Mouse (Mus musculus) liver, embryonic 12.5 days (tissue): Measurements from ENCODE around the gene Spata7. TPM values are rescaled to one million over a fixed set of nuclear protein-coding genes. Genes with fewer than 3 reads are reported as not detected.
"Not testable (repeated sequence)": the region's sequence is repeated elsewhere in the genome, so short reads cannot be mapped to it uniquely, and the experiment has no call there.

Experiments used
- ATAC-seq: fragments of 200-750 bp; cut with Nextera tagmentation; 2 replicates; pipeline ENCODE4 v1.8.0; 2017; ENCODE audit warnings: moderate number of reproducible peaks, mild to moderate bottlenecking, moderate library complexity
- H3K27ac ChIP-seq: fragments of 300-500 bp; sonication (generic); 2 replicates; pipeline ENCODE4 v1.5.1; 2016; ENCODE audit warnings: mild to moderate bottlenecking
- H3K27me3 ChIP-seq: fragments of 300-500 bp; sonication (generic); replicated peaks from 2 replicates; pipeline ENCODE4 v1.6.1; 2016; ENCODE audit warnings: mild to moderate bottlenecking, moderate library complexity
- H3K36me3 ChIP-seq: fragments of 300-500 bp; sonication (generic); 2 replicates; pipeline ENCODE4 v1.6.1; 2016; ENCODE audit warnings: mild to moderate bottlenecking, moderate library complexity
- H3K4me1 ChIP-seq: fragments of 300-500 bp; sonication (generic); 2 replicates; pipeline ENCODE4 v1.6.1; 2016
- H3K4me2 ChIP-seq: fragments of 300-500 bp; sonication (generic); 2 replicates; pipeline ENCODE4 v1.6.1; 2016; ENCODE audit warnings: mild to moderate bottlenecking, moderate library complexity
- H3K4me3 ChIP-seq: fragments of 300-500 bp; sonication (generic); 2 replicates; pipeline ENCODE4 v1.5.1; 2016; ENCODE audit warnings: mild to moderate bottlenecking, moderate library complexity
- H3K9ac ChIP-seq: fragments of 300-500 bp; sonication (generic); 2 replicates; pipeline ENCODE4 v1.6.1; 2016; ENCODE audit warnings: mild to moderate bottlenecking, moderate library complexity
- H3K9me3 ChIP-seq: fragments of 300-500 bp; sonication (generic); replicated peaks from 2 replicates; pipeline ENCODE4 v1.6.1; 2016; ENCODE audit warnings: mild to moderate bottlenecking, moderate library complexity
- WGBS: fragments of 180-500 bp; shearing (Covaris S2); methylation state at CpG from one replicate; pipeline ENCODE4 v1.1.7; 2016; ENCODE audit not compliant: insufficient replicate concordance; 5-methylcytosine and 5-hydroxymethylcytosine counted together
- polyA plus RNA-seq: library from polyadenylated mRNA; unstranded; fragments of >200 nt; fragmentation: Nextera tagmentation; extraction: Ambion mirVana; gene quantifications from 2 replicates; pipeline ENCODE4 v1.2.1, GENCODE M21; 2016

The Spata7 gene
- polyA plus RNA-seq, 1 experiment from 2014 or later = 4.2 TPM

DNA sequence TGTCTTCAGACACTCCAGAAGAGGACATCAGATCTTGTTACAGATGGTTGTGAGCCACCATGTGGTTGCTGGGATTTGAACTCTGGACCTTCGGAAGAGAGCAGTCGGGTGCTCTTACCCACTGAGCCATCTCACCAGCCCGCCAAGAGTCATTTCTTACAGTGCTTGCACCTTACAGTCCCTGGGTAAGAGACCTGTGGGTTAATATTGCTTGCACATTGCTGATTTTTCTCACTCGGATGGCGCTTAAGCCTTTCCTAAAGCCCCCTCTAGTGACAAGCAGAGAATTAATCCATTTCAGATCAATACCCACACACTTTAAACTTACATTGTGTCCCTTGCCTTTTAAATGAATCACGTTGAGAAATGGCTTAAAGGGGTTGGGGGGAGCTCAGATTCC, 7.0 kb upstream of the Spata7 start:
- not testable (repeated sequence) for H3K9me3 ChIP-seq, H3K4me1 ChIP-seq, H3K27ac ChIP-seq, H3K27me3 ChIP-seq, H3K4me3 ChIP-seq, ATAC-seq, H3K9ac ChIP-seq, H3K4me2 ChIP-seq, H3K36me3 ChIP-seq
- WGBS = 46% methylated on average over 6 of the region's 6 CpGs

DNA sequence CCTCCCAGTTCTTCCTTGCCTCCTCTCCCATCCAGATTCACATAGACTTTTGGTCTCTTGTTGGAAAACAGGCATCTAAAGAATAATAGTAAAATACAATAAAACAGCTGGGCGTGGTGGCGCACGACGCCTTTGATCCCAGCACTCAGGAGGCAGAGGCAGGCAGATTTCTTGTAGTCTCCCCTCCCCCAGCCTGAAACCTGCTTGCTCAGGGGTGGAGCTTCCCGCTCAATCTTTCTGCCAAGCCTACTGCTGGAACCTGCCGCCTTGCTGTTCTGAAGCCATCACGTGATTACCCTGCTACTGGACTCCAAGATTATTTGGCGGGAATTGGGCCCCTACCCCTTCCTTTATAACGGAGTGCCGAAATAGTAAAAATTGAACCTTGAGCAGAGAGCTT, 4.7 kb upstream of the Spata7 start:
- WGBS = 71% methylated on average over 10 of the region's 10 CpGs
- not testable (repeated sequence) for H3K27me3 ChIP-seq, H3K9me3 ChIP-seq, H3K4me1 ChIP-seq, ATAC-seq, H3K4me2 ChIP-seq, H3K4me3 ChIP-seq, H3K36me3 ChIP-seq, H3K9ac ChIP-seq, H3K27ac ChIP-seq

DNA sequence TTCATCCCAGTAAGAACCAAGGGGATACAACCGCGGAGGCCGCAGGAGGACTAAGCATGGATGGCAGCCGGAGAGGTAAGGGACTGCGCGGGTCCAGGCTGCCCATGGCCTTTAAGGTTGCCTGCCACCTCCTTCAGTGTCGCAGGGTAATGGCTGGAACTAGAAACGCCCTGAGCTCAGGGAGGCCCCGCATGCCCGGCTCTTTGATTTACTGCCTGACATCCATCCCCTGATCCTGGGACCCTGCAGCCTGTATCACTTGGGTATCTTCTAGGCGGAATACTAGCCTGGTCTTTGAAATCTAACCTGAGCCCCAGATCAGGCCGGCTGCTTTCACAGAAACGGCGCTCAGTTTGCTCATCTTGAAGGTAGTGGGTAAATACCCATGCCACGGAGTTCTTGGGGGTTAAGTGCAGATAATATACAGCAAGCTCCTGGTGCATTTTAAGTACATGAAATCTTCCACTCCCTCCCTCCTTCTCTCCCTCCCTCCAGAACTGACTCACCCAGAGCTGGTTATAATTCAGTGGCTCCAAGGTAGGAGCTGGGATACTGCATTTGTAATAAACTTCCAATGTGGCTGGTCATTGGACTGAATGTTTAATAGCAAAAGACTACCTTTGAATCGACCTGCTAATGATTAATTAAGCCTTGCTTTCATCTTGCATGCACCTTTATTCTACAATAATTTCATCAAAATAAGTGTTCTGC, 458 bp downstream of the Spata7 start:
- Histone ChIP-seq H3K27me3 (no peaks in the 10 kb centered on the region), H3K27ac (no peak overlapping the region), H3K4me1 (peaks cover 7% of the 10 kb centered on the region), H3K9ac (peak overlapping the region; percentile 65), H3K36me3 (no peaks in the 10 kb centered on the region), H3K9me3 (no peaks in the 10 kb centered on the region), H3K4me2 (peak overlapping the region; percentile 83), H3K4me3 (peak overlapping the region; percentile 78)
- ATAC-seq = peak; percentile 89
- 4% methylated on average over 16 of the region's 16 CpGs for WGBS

DNA sequence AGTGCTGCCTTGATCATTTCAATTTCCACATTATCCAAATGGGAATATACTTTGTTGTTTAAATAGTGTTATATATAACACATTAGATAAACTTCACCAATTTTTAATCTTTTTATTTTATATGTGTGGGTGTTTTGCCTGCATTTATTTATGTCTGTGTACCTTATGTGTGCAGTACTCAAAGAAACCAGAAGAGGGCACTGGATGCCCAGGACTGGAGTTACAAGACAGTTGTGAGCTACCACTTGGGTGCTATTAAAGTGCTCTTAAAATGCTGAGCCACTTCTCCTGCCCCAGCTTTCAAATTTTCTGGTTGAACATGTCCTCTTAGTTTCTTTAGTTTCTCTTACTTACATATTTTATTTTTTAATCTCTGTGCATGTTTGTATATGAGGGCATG, 16.9 kb downstream of the Spata7 start:
- Histone ChIP-seq H3K4me2 (no peak overlapping the region), H3K27me3 (no peaks in the 10 kb centered on the region), H3K27ac (no peak overlapping the region), H3K36me3 (no peaks in the 10 kb centered on the region), H3K4me3 (no peak overlapping the region), H3K4me1 (no peaks in the 10 kb centered on the region), H3K9ac (no peak overlapping the region), H3K9me3 (no peaks in the 10 kb centered on the region)
- no peak for ATAC-seq

DNA sequence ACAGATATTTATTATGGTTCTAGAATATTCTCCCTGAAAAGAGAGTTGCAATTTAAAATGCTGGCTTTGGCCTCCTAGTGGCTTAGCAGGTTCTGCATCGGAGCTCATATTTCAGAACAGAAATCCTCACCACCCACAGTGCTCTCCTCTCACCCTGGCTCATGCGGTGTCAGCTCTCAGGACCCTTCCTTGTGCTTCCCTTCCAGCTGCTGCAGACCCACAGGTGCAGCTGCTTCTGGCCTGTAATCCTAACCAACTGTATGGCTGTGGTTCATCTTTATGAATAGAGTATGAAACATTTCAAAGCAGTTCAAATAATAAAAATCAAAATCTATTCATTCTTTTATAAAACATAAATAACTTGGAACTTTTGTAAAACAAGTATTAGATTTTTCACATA, 28.9 kb downstream of the Spata7 start:
- Histone ChIP-seq H3K4me2 (no peak overlapping the region), H3K36me3 (no peaks in the 10 kb centered on the region), H3K9ac (no peak overlapping the region), H3K4me3 (no peak overlapping the region), H3K9me3 (no peaks in the 10 kb centered on the region), H3K27me3 (no peaks in the 10 kb centered on the region), H3K4me1 (no peaks in the 10 kb centered on the region), H3K27ac (no peak overlapping the region)
- WGBS = 45% methylated on average over 2 of the region's 2 CpGs
- no peak for ATAC-seq

DNA sequence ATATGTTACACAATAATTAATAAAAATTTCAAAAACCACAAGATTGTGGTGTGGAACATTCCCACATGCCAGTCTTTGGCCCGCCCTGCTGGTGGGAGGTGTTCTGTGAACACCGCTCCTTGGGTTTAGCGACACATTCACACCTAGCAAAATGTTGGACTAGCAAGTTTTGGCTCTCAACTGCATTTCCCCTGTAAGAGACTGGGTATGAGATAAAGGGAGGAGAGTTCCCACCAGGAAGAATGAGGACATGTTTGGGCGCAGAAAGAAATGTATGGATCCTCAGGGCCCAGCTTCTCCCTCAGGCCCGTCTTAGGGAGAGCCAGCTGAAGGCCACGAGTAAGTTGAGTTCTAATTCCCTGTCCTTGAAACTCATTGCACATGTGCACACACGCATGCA, 34.7 kb downstream of the Spata7 start:
- H3K4me1 ChIP-seq = no peaks in the 10 kb centered on the region
- no peaks in the 10 kb centered on the region for H3K27me3 ChIP-seq
- ATAC-seq = no peak
- H3K9me3 ChIP-seq = no peaks in the 10 kb centered on the region
- no peak overlapping the region for H3K4me2 ChIP-seq
- H3K9ac ChIP-seq = no peak overlapping the region
- peaks cover 10% of the 10 kb centered on the region; the same call in 1 of the 2 replicates for H3K36me3 ChIP-seq
- no peak overlapping the region for H3K4me3 ChIP-seq
- no peak overlapping the region for H3K27ac ChIP-seq
- 81% methylated on average over 7 of the region's 7 CpGs for WGBS

DNA sequence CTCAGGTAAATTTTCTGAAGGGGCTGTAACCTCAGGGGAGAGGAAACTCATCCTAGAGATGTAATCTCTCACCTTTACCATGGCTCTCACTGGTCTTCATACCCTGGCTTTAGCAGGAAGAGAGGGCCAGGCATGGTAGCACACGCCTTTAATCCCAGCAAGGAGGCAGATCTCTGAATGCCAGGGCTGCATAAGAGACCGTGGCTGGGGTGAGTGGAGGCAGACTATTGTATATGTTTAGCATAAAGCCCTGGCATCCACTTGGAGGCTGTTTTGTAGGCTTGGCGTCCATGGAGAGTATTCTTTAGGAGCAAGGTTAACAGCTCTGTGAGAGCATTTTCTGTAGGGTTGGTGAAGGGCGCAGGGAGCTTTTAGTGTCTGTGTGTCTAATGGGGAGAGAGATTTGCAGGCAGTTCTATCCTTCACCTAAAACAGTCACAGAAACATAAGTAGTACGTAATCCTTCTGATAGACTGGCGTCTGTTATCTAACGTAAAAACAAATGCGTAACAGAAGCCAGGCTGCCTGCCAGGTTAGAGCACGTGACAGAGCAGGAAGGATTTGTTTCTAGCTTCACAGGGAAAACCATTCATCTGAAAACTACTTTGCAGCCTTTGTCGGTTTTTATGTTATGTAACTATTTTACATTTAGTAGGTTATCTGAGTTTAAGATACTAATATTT, 40.3 kb downstream of the Spata7 start:
- no peak for ATAC-seq
- H3K27me3 ChIP-seq = no peaks in the 10 kb centered on the region

DNA sequence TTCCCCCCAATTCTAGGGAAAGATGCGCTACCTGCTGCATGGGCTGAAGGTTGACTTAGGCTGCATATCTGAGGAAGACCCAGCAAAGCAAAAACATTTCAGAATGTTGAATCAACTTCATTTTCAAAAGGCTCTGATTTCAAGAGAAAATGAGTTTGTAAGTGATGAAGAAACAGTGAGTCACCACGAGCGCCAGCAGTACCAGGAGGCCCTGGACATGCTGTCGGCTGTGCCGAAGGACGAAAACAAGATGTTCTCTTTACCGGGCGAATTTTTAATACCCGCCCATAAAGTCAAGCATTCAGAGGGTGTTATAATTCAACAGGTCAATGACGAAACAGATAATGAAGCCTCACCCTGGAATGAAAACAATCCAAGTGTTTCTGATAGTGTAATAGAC, 41.1 kb downstream of the Spata7 start:
- no peak overlapping the region for H3K27ac ChIP-seq
- ATAC-seq = no peak
- no peaks in the 10 kb centered on the region for H3K9me3 ChIP-seq
- no peaks in the 10 kb centered on the region for H3K4me1 ChIP-seq
- WGBS = 80% methylated on average over 10 of the region's 10 CpGs
- no peak overlapping the region for H3K4me2 ChIP-seq
- H3K9ac ChIP-seq = no peak overlapping the region
- H3K36me3 ChIP-seq = no peaks in the 10 kb centered on the region
- no peak overlapping the region for H3K4me3 ChIP-seq
- H3K27me3 ChIP-seq = no peaks in the 10 kb centered on the region

More for the DNA sequence above, 40.3 kb downstream of the Spata7 start:
- H3K4me3 ChIP-seq = no peak overlapping the region
- 68% methylated on average over 10 of the region's 10 CpGs for WGBS
- no peak overlapping the region for H3K9ac ChIP-seq
- no peaks in the 10 kb centered on the region for H3K36me3 ChIP-seq
- no peaks in the 10 kb centered on the region for H3K4me1 ChIP-seq
- no peak overlapping the region for H3K27ac ChIP-seq
- no peaks in the 10 kb centered on the region for H3K9me3 ChIP-seq
- H3K4me2 ChIP-seq = no peak overlapping the region

DNA sequence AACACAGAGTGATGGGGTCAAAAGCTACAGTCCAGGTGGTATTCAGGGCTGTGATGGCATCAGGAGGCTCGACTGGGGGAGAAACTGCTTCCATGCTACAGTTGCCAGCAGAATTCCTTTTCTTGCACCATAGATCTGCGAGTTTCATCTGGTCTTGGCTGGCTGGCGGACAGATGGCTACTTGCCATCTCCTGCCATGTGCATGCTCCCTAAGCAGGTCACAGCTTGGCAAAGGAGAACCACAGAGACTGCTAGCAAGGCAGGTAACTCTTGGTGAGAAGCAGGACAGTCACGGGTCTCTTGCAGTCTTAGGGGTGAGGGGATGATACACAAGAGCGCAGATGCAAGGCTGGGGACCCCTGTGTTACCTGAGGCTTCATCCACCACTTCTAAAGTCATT, 41.9 kb downstream of the Spata7 start:
- no peak for ATAC-seq
- Histone ChIP-seq H3K36me3 (no peaks in the 10 kb centered on the region), H3K9ac (no peak overlapping the region), H3K9me3 (no peaks in the 10 kb centered on the region), H3K27ac (no peak overlapping the region), H3K4me3 (no peak overlapping the region), H3K4me2 (no peak overlapping the region), H3K4me1 (peaks cover 6% of the 10 kb centered on the region; the same call in 1 of the 2 replicates), H3K27me3 (no peaks in the 10 kb centered on the region)
- WGBS = 65% methylated on average over 5 of the region's 5 CpGs

DNA sequence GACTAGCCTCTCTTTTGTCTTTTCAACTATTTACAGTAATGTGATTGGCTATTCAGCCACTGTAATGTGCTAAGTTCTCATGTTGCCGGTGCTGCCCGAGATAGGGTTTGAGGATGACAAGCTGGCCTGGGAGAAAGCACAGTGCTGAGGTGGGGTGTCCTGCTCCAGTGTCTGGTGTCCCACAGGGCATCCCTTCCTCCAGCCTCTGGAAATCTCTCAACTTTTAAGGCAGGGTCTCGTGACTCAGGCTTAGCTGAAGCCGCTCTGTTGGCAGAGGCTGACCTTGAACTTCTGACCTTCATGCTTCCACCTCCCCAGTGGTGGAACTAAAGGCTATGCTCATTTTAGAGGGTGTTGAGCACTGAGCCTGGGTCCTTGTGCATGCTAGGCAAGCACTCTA, 42.5 kb downstream of the Spata7 start:
- Histone ChIP-seq H3K4me3 (no peak overlapping the region), H3K27ac (no peak overlapping the region), H3K27me3 (no peaks in the 10 kb centered on the region), H3K36me3 (no peaks in the 10 kb centered on the region), H3K4me2 (no peak overlapping the region), H3K9me3 (no peaks in the 10 kb centered on the region), H3K9ac (no peak overlapping the region), H3K4me1 (peaks cover 6% of the 10 kb centered on the region; the same call in 1 of the 2 replicates)
- 63% methylated on average over 4 of the region's 4 CpGs for WGBS
- ATAC-seq = no peak

DNA sequence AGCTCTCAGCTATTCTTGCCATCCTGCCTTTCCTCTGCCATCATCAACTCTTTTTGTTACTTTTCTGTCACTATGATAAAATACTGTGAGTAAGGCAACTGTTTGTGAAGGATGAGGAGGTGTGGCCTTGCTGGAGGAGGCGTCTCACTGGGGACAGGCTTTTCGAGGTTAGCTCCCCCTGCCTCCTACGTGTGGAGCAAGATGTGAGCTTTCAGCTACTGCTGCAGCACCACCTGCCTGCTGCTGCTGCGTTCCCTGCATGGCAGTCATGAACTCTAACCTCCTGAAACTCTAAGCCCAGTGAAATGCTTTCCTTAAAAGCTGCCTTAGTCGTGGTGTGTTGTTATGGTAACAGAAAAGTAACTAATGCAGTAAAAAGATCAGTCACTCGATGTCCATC, 45.9 kb downstream of the Spata7 start:
- no peak overlapping the region for H3K4me2 ChIP-seq
- H3K9ac ChIP-seq = no peak overlapping the region
- no peak for ATAC-seq
- WGBS = 46% methylated on average over 6 of the region's 6 CpGs
- no peaks in the 10 kb centered on the region for H3K27me3 ChIP-seq
- H3K4me3 ChIP-seq = no peak overlapping the region
- H3K9me3 ChIP-seq = no peaks in the 10 kb centered on the region
- no peak overlapping the region for H3K27ac ChIP-seq
- peaks cover 5% of the 10 kb centered on the region; the same call in 1 of the 2 replicates for H3K36me3 ChIP-seq
- H3K4me1 ChIP-seq = peaks cover 11% of the 10 kb centered on the region

DNA sequence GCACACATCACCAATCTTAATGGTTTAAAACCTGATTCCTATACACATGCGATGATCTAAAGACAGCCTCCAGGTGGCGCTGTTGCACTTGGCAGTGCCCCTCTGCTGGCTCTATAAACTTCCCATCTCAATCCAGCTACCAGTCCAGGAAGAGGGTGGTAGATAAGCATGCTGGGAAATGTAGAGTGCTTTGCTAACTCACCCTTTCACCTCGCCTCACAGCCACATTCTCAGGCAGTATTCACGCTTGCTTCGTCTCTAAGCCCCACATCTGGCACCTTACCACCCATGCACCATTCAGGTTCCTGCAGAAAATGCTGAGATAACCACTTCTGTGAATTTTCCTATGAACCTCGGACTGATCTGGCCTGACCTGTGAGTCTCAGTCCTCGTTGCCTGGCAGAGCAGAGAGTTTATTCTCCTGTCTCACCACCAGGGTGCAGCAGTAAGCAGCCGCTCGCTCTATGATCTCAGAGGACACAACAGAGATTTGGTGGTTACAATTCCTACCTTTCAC, 46.7 kb downstream of the Spata7 start:
- 0 out of 2 replicates have a peak overlapping the region, but pooled peaks have one; percentile 4 for H3K9ac ChIP-seq
- 6% methylated on average over 9 of the region's 9 CpGs for WGBS
- peak overlapping the region; percentile 58 for H3K4me2 ChIP-seq
- 0 out of 2 replicates have a peak overlapping the region, but pooled peaks have one; percentile 51 for H3K27ac ChIP-seq
- H3K9me3 ChIP-seq = no peaks in the 10 kb centered on the region
- no peaks in the 10 kb centered on the region for H3K27me3 ChIP-seq
- no peak overlapping the region; the same call in 1 of the 2 replicates for H3K4me3 ChIP-seq
- peaks cover 11% of the 10 kb centered on the region for H3K4me1 ChIP-seq
- ATAC-seq = peak; percentile 80
- peaks cover 7% of the 10 kb centered on the region for H3K36me3 ChIP-seq
